Mouse (Mus musculus): ENCODE measurements at regions not wholly inside any gene's neighbourhood (a gene's known extent, or its start where the extent isn't known, plus 50 kb on each side); places are given as distances from the start of the nearest gene placed in this dataset.
A peak's percentile ranks its signal among the peaks of the same experiment; 100 is the strongest.

- no peak for DNase-seq (ENCODE audit: low spot score)
These were observed 55.1 kb upstream of the Gpc1 start for GRCm38 (mm10) chr1:92776353-92776752.

GRCm38 (mm10) chr1:92775908-92776307, 55.5 kb upstream of the Gpc1 start:
- DNase-seq (ENCODE audit: low spot score), result no peak

GRCm38 (mm10) chr1:92774743-92775692, 56.4 kb upstream of the Gpc1 start:
- peak; percentile 74 for DNase-seq (ENCODE audit: low spot score)

- DNase-seq (ENCODE audit: low spot score), result no peak
These were observed 57.4 kb upstream of the Gpc1 start for GRCm38 (mm10) chr1:92774006-92774405.

GRCm38 (mm10) chr1:92772784-92773113, 58.7 kb upstream of the Gpc1 start:
- no peak for DNase-seq (ENCODE audit: low spot score)

- peak; percentile 60 for DNase-seq (ENCODE audit: low spot score)
These were observed 59.2 kb upstream of the Gpc1 start for GRCm38 (mm10) chr1:92772101-92772783.

- DNase-seq (ENCODE audit: low spot score), result no peak
These were observed 61.7 kb upstream of the Gpc1 start for GRCm38 (mm10) chr1:92769696-92770095.

- no peak for DNase-seq (ENCODE audit: low spot score)
These were observed 62.3 kb upstream of the Gpc1 start for GRCm38 (mm10) chr1:92769156-92769555.

- no peak for DNase-seq (ENCODE audit: low spot score)
These were observed 64.9 kb upstream of the Gpc1 start for GRCm38 (mm10) chr1:92766496-92766895.

GRCm38 (mm10) chr1:92754793-92755488, 76.5 kb upstream of the Gpc1 start:
- DNase-seq (ENCODE audit: low spot score), result peak; percentile 16

- DNase-seq (ENCODE audit: low spot score), result peak; percentile 32
These were observed 79.7 kb upstream of the Gpc1 start for GRCm38 (mm10) chr1:92751700-92752136.

GRCm38 (mm10) chr1:92749475-92749874, 82.0 kb upstream of the Gpc1 start:
- DNase-seq (ENCODE audit: low spot score), result no peak

GRCm38 (mm10) chr1:92745284-92745683, 86.2 kb upstream of the Gpc1 start:
- DNase-seq (ENCODE audit: low spot score), result no peak

- no peak for DNase-seq (ENCODE audit: low spot score)
These were observed 86.8 kb upstream of the Gpc1 start for GRCm38 (mm10) chr1:92744528-92745241.

GRCm38 (mm10) chr1:92742881-92743621, 88.4 kb upstream of the Gpc1 start:
- peak; percentile 24 for DNase-seq (ENCODE audit: low spot score)

- no peak for DNase-seq (ENCODE audit: low spot score)
These were observed 89.1 kb upstream of the Gpc1 start for GRCm38 (mm10) chr1:92742300-92742699.

GRCm38 (mm10) chr1:92741047-92741446, 90.4 kb upstream of the Gpc1 start:
- DNase-seq (ENCODE audit: low spot score), result no peak

GRCm38 (mm10) chr1:92737600-92738197, 89.1 kb upstream of the Otos start:
- no peak for DNase-seq (ENCODE audit: low spot score)

- no peak for DNase-seq (ENCODE audit: low spot score)
These were observed 87.8 kb upstream of the Otos start for GRCm38 (mm10) chr1:92736411-92736810.

GRCm38 (mm10) chr1:92733732-92734131, 85.1 kb upstream of the Otos start:
- DNase-seq (ENCODE audit: low spot score), result no peak

Data from embryo, embryonic 10.5 days (tissue).